Mouse (Mus musculus): ENCODE measurements at regions not wholly inside any gene's neighbourhood (a gene's known extent, or its start where the extent isn't known, plus 50 kb on each side); places are given as distances from the start of the nearest gene placed in this dataset.

GRCm38 (mm10) chr4:152825185-152825584 lies 347.5 kb upstream of the Kcnab2 start:
- Histone ChIP-seq H3K9ac (replicated peaks; ENCODE audit: low read length) (no peak overlapping the region), H3K36me3 (ENCODE audit: insufficient read depth, low read length) (no peaks in the 10 kb centered on the region), H3K4me1 (ENCODE audit: insufficient read depth, low read length) (no peaks in the 10 kb centered on the region), H3K27me3 (ENCODE audit: insufficient read depth, low read length) (no peaks in the 10 kb centered on the region), H3K4me3 (ENCODE audit: low read length) (no peak overlapping the region), H3K27ac (ENCODE audit: low read length) (no peak overlapping the region), H3K4me2 (replicated peaks; ENCODE audit: low read depth, low read length) (no peak overlapping the region), H3K9me3 (ENCODE audit: low read length) (peaks cover 29% of the 10 kb centered on the region)
- no peak for ATAC-seq (ENCODE audit: low FRiP score, low TSS enrichment)
- WGBS: 26% methylated on average over 8 of the region's 12 CpGs

- WGBS: 17% methylated on average over 17 of the region's 17 CpGs
- Histone ChIP-seq H3K27me3 (ENCODE audit: insufficient read depth, low read length) (no peaks in the 10 kb centered on the region), H3K9me3 (ENCODE audit: low read length) (no peaks in the 10 kb centered on the region), H3K4me1 (ENCODE audit: insufficient read depth, low read length) (no peaks in the 10 kb centered on the region), H3K36me3 (ENCODE audit: insufficient read depth, low read length) (no peaks in the 10 kb centered on the region), H3K9ac (replicated peaks; ENCODE audit: low read length) (no peak overlapping the region), H3K4me2 (replicated peaks; ENCODE audit: low read depth, low read length) (no peak overlapping the region), H3K27ac (ENCODE audit: low read length) (no peak overlapping the region), H3K4me3 (ENCODE audit: low read length) (no peak overlapping the region)
- no peak for ATAC-seq (ENCODE audit: low FRiP score, low TSS enrichment)
Observed at GRCm38 (mm10) chr4:152816139-152816757, 338.6 kb upstream of the Kcnab2 start.

GRCm38 (mm10) chr4:152806611-152807010 lies 328.9 kb upstream of the Kcnab2 start:
- ATAC-seq (ENCODE audit: low FRiP score, low TSS enrichment): no peak
- H3K36me3 ChIP-seq (ENCODE audit: insufficient read depth, low read length): no peaks in the 10 kb centered on the region
- H3K9ac ChIP-seq (replicated peaks; ENCODE audit: low read length): no peak overlapping the region
- no peaks in the 10 kb centered on the region for H3K4me1 ChIP-seq (ENCODE audit: insufficient read depth, low read length)
- no peaks in the 10 kb centered on the region for H3K27me3 ChIP-seq (ENCODE audit: insufficient read depth, low read length)
- no peak overlapping the region for H3K4me2 ChIP-seq (replicated peaks; ENCODE audit: low read depth, low read length)
- 87% methylated on average over 7 of the region's 7 CpGs for WGBS
- no peak overlapping the region for H3K27ac ChIP-seq (ENCODE audit: low read length)
- no peaks in the 10 kb centered on the region for H3K9me3 ChIP-seq (ENCODE audit: low read length)
- no peak overlapping the region for H3K4me3 ChIP-seq (ENCODE audit: low read length)

GRCm38 (mm10) chr4:152799392-152799791 lies 321.7 kb upstream of the Kcnab2 start:
- no peaks in the 10 kb centered on the region for H3K36me3 ChIP-seq (ENCODE audit: insufficient read depth, low read length)
- no peaks in the 10 kb centered on the region for H3K9me3 ChIP-seq (ENCODE audit: low read length)
- ATAC-seq (ENCODE audit: low FRiP score, low TSS enrichment): peak; percentile 97
- H3K4me1 ChIP-seq (ENCODE audit: insufficient read depth, low read length): no peaks in the 10 kb centered on the region
- H3K4me3 ChIP-seq (ENCODE audit: low read length): no peak overlapping the region
- H3K27ac ChIP-seq (ENCODE audit: low read length): no peak overlapping the region
- 10% methylated on average over 10 of the region's 10 CpGs for WGBS
- no peak overlapping the region for H3K9ac ChIP-seq (replicated peaks; ENCODE audit: low read length)
- H3K27me3 ChIP-seq (ENCODE audit: insufficient read depth, low read length): no peaks in the 10 kb centered on the region
- H3K4me2 ChIP-seq (replicated peaks; ENCODE audit: low read depth, low read length): no peak overlapping the region

- WGBS: 74% methylated on average over 7 of the region's 7 CpGs
- ATAC-seq (ENCODE audit: low FRiP score, low TSS enrichment): no peak
- H3K4me2 ChIP-seq (replicated peaks; ENCODE audit: low read depth, low read length): no peak overlapping the region
Observed at GRCm38 (mm10) chr4:152788431-152788830, 310.8 kb upstream of the Kcnab2 start.

GRCm38 (mm10) chr4:152784972-152785371 lies 307.3 kb upstream of the Kcnab2 start:
- Histone ChIP-seq H3K9me3 (ENCODE audit: low read length) (0 out of 2 replicates have a peak, but pooled peaks cover 3% of the 10 kb centered on the region), H3K27ac (ENCODE audit: low read length) (no peak overlapping the region), H3K36me3 (ENCODE audit: insufficient read depth, low read length) (no peaks in the 10 kb centered on the region), H3K4me3 (ENCODE audit: low read length) (no peak overlapping the region), H3K27me3 (ENCODE audit: insufficient read depth, low read length) (no peaks in the 10 kb centered on the region), H3K9ac (replicated peaks; ENCODE audit: low read length) (no peak overlapping the region), H3K4me2 (replicated peaks; ENCODE audit: low read depth, low read length) (no peak overlapping the region), H3K4me1 (ENCODE audit: insufficient read depth, low read length) (no peaks in the 10 kb centered on the region)
- 80% methylated on average over 2 of the region's 2 CpGs for WGBS
- no peak for ATAC-seq (ENCODE audit: low FRiP score, low TSS enrichment)

More at GRCm38 (mm10) chr4:152788431-152788830, 310.8 kb upstream of the Kcnab2 start:
- Histone ChIP-seq H3K36me3 (ENCODE audit: insufficient read depth, low read length) (no peaks in the 10 kb centered on the region), H3K27ac (ENCODE audit: low read length) (no peak overlapping the region), H3K4me3 (ENCODE audit: low read length) (no peak overlapping the region), H3K9me3 (ENCODE audit: low read length) (peaks cover 11% of the 10 kb centered on the region), H3K27me3 (ENCODE audit: insufficient read depth, low read length) (no peaks in the 10 kb centered on the region), H3K9ac (replicated peaks; ENCODE audit: low read length) (no peak overlapping the region), H3K4me1 (ENCODE audit: insufficient read depth, low read length) (no peaks in the 10 kb centered on the region)

GRCm38 (mm10) chr4:152779526-152779925 lies 301.9 kb upstream of the Kcnab2 start:
- no peak overlapping the region for H3K27ac ChIP-seq (ENCODE audit: low read length)
- no peaks in the 10 kb centered on the region for H3K36me3 ChIP-seq (ENCODE audit: insufficient read depth, low read length)
- H3K9ac ChIP-seq (replicated peaks; ENCODE audit: low read length): no peak overlapping the region
- WGBS: 65% methylated on average over 17 of the region's 17 CpGs
- ATAC-seq (ENCODE audit: low FRiP score, low TSS enrichment): no peak
- H3K9me3 ChIP-seq (ENCODE audit: low read length): no peaks in the 10 kb centered on the region
- no peak overlapping the region for H3K4me3 ChIP-seq (ENCODE audit: low read length)
- no peaks in the 10 kb centered on the region for H3K27me3 ChIP-seq (ENCODE audit: insufficient read depth, low read length)
- no peaks in the 10 kb centered on the region for H3K4me1 ChIP-seq (ENCODE audit: insufficient read depth, low read length)
- H3K4me2 ChIP-seq (replicated peaks; ENCODE audit: low read depth, low read length): no peak overlapping the region

GRCm38 (mm10) chr4:152775801-152776200 lies 298.1 kb upstream of the Kcnab2 start:
- Histone ChIP-seq H3K36me3 (ENCODE audit: insufficient read depth, low read length) (no peaks in the 10 kb centered on the region), H3K27ac (ENCODE audit: low read length) (no peak overlapping the region), H3K4me3 (ENCODE audit: low read length) (no peak overlapping the region), H3K27me3 (ENCODE audit: insufficient read depth, low read length) (no peaks in the 10 kb centered on the region), H3K9me3 (ENCODE audit: low read length) (no peaks in the 10 kb centered on the region), H3K9ac (replicated peaks; ENCODE audit: low read length) (no peak overlapping the region), H3K4me2 (replicated peaks; ENCODE audit: low read depth, low read length) (no peak overlapping the region), H3K4me1 (ENCODE audit: insufficient read depth, low read length) (no peaks in the 10 kb centered on the region)
- WGBS: 76% methylated on average over 6 of the region's 6 CpGs
- no peak for ATAC-seq (ENCODE audit: low FRiP score, low TSS enrichment)

- H3K9me3 ChIP-seq (ENCODE audit: low read length): 0 out of 2 replicates have a peak, but pooled peaks cover 2% of the 10 kb centered on the region
- H3K4me2 ChIP-seq (replicated peaks; ENCODE audit: low read depth, low read length): no peak overlapping the region
- WGBS: 62% methylated on average over 7 of the region's 7 CpGs
- no peak overlapping the region for H3K9ac ChIP-seq (replicated peaks; ENCODE audit: low read length)
- no peak for ATAC-seq (ENCODE audit: low FRiP score, low TSS enrichment)
- no peak overlapping the region for H3K4me3 ChIP-seq (ENCODE audit: low read length)
- no peak overlapping the region for H3K27ac ChIP-seq (ENCODE audit: low read length)
- H3K27me3 ChIP-seq (ENCODE audit: insufficient read depth, low read length): no peaks in the 10 kb centered on the region; the same call in 1 of the 2 replicates
- H3K4me1 ChIP-seq (ENCODE audit: insufficient read depth, low read length): no peaks in the 10 kb centered on the region
- H3K36me3 ChIP-seq (ENCODE audit: insufficient read depth, low read length): no peaks in the 10 kb centered on the region
Observed at GRCm38 (mm10) chr4:152771386-152771785, 293.7 kb upstream of the Kcnab2 start.

GRCm38 (mm10) chr4:152767372-152767771 lies 289.7 kb upstream of the Kcnab2 start:
- Histone ChIP-seq H3K27ac (ENCODE audit: low read length) (no peak overlapping the region), H3K9me3 (ENCODE audit: low read length) (peaks cover 7% of the 10 kb centered on the region), H3K27me3 (ENCODE audit: insufficient read depth, low read length) (no peaks in the 10 kb centered on the region; the same call in 1 of the 2 replicates), H3K4me2 (replicated peaks; ENCODE audit: low read depth, low read length) (no peak overlapping the region), H3K9ac (replicated peaks; ENCODE audit: low read length) (no peak overlapping the region), H3K4me3 (ENCODE audit: low read length) (no peak overlapping the region), H3K4me1 (ENCODE audit: insufficient read depth, low read length) (no peaks in the 10 kb centered on the region), H3K36me3 (ENCODE audit: insufficient read depth, low read length) (no peaks in the 10 kb centered on the region)
- WGBS: 88% methylated on average over 5 of the region's 5 CpGs
- no peak for ATAC-seq (ENCODE audit: low FRiP score, low TSS enrichment)

All from kidney, embryonic 16.5 days (tissue).